Mouse (Mus musculus) small intestine, adult 2 months (tissue): Measurements from ENCODE around the gene Lingo2.

Experiments
- CTCF ChIP-seq: fragments of 200-500 bp; IDR thresholded peaks from 2 replicates; pipeline ENCODE4 v1.5.1; 2012; ENCODE audit warnings: low read depth, mild to moderate bottlenecking, control low read depth, inconsistent platforms, low read length, moderate library complexity, mixed read lengths; ENCODE audit not compliant: insufficient replicate concordance, insufficient read length; ENCODE audit errors: extremely low read depth
- POLR2A ChIP-seq: fragments of 200-500 bp; IDR thresholded peaks from 2 replicates; pipeline ENCODE4 v1.6.1; 2012; ENCODE audit warnings: low read depth, mild to moderate bottlenecking, control low read depth, inconsistent platforms, low read length, moderate library complexity

GRCm38 (mm10) chr4:35704126-35704525, 1247.4 kb downstream of the Lingo2 start:
- TF ChIP-seq CTCF (no peak), POLR2A (no peak)
